Mouse (Mus musculus): ENCODE measurements at regions not wholly inside any gene's neighbourhood (a gene's known extent, or its start where the extent isn't known, plus 50 kb on each side); places are given as distances from the start of the nearest gene placed in this dataset.

DNA sequence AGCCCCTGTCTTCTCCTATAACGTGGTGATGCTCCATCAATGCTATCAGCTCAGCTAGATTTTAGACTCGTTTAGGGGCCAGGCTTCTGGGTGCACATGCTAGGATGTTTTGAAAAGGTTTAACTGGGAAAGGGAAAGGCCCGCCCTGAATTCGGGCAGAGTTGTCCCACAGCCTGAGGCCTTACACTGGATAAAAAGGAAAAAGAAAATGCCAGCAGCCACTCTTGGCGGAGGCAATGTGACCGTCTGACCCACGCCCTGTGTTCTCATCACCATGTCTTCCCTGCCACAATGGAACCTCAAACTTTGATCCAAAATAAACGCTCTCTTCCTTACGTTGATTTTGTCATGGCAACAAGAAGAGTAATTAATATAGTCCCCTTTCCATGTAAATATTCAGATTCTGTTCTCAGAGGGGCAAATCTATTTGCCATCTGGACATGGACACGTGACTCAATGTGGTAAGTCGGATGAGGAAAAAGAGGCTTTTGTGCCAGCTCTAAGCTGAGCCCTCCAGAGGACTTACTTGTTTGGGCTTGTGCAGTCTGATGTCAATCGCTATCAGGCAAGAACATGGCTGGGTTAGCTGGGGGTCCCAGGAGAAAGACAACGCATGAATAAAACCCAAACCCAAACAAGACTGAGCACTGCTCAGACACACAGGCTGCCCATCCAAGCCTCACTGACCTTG lies 253.4 kb upstream of the Hnrnpa3 start:
- in situ Hi-C loops (cut with MboI, MseI) = no loop called here

DNA sequence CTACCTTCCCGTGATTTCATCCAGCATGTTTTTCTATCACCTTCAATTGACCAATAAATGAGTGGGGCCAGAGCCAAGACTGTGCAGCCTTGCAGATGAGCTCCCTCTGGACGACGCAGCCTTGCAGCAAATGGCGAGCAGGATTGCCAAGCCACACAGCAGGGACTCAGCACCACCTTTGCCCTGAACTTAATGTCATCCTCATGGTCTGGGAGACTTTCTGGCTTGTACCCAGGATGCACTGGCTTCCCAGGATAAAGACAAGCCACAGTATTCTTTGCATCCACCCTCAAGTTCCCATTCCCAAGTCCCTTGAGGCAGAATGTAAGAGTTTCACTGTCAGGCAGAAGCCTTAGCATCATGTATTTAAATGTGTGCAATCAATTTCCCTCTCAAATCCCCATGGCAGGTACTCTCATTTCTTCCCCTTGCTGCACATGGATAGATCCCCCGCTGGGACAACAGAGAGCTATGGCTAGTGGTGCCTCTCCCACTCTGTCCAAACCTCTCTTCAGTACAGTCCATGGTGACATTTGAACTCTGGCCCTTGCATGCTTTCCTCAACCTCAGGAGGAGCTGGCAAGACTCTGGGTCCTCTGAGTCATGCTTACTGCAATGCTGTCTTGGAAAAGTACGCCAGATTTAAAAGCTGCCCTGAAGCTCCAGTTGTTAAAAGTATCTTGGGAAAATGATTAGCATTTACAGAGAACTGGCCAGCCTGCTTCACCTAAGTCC lies 252.2 kb upstream of the Hnrnpa3 start:
- in situ Hi-C loops (cut with MboI, MseI) = no loop called here

DNA sequence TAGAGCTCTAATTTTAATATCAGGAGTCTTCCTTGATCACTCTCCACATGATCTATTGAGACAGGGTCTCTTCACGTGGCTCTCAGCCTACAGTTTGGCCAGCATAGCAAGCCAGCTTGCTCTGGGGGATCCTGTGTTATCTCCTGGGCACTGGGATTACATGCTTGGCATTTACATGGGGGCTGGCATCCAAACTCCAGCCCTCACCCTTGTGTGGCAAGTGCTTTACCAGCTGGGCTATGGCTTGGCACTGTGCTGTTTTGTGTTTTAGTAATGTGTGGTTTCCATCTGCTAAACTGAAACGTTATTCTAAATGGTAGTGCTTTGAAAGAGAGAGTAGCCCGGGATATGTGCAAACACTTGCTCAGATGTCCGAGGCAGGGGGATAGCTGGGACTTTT lies 251.5 kb upstream of the Hnrnpa3 start:
- in situ Hi-C loops (cut with MboI, MseI) = no loop called here

DNA sequence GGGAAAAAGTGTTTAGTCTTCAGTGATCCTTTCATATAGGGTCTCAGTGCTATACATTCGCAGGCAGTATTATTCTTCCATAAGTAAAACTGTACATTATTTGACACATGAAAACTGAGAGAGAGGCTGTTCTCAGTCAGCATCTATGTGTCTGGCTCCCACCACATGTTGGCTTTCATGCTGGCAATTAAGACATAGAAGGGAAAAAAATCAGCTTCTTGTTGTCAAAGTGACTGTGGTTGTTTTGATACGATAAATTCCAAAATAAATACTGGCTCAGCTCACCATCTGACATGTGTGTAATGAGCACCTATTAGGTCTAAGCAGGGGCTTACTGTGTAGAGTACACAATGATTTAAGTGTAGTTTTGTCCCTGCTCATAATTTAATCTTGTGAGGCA lies 251.0 kb upstream of the Hnrnpa3 start:
- in situ Hi-C loops (cut with MboI, MseI) = no loop called here

- in situ Hi-C loops (cut with MboI, MseI) = no loop called here
Observed at GRCm38 (mm10) chr2:75409806-75410205, 249.3 kb upstream of the Hnrnpa3 start.

DNA sequence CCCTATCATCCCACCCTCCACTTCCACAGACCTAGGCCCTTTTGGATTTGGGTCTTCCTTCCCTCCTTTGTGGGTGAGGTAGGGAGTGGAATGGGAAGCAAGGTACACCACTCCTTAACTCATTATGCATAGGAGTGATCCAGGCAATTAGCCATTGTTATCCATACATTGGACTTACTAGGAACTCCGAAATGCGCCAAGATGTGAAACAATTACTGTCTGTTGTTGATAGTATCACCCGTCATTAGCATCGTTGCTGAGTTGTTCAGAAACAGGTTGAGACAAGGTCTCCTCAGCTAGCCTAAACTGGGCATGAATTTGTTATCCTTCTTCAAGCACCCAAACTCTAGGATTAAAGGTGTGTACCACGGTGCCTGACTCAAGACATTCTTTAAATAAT lies 246.3 kb upstream of the Hnrnpa3 start:
- in situ Hi-C loops (cut with MboI, MseI) = no loop called here

DNA sequence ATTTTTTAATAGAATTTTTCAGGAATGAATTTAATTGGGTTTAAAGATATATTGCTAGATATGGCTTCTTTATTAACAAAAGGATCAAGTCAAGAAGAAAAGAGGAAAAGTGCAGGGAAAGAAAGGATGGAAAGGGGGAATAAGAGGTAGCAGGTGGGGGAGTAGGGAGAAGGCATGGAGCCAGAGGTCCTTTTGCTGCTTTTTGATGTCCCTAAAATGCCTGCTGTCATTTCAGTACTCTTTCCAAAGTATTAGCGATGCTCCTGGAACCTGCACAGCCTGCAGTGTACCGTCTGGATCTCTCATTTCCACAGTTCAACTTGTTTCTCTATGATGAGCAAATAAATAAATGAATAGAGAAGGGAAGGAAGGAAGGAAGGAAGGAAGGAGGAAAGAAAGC lies 240.4 kb upstream of the Hnrnpa3 start:
- in situ Hi-C loops (cut with MboI, MseI) = no loop called here

DNA sequence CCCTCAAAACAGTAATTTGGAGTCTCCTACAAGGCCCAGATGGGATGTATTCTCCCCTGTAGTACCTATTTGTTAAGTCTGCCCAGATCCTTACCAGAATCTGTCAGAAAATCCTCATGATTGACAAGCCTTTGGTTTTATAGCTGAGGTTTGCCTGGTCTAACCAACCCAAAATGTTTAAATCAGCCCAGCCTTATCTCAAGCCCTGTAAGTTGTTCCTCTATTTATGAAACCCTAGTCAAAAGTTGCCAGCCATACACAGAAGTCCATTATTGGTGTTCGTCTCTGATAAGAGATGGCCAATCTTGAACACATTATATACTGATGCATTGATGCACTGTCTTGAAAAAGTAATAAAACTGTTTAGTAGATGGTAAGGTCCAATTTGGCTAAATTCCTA lies 239.9 kb upstream of the Hnrnpa3 start:
- in situ Hi-C loops (cut with MboI, MseI) = no loop called here

DNA sequence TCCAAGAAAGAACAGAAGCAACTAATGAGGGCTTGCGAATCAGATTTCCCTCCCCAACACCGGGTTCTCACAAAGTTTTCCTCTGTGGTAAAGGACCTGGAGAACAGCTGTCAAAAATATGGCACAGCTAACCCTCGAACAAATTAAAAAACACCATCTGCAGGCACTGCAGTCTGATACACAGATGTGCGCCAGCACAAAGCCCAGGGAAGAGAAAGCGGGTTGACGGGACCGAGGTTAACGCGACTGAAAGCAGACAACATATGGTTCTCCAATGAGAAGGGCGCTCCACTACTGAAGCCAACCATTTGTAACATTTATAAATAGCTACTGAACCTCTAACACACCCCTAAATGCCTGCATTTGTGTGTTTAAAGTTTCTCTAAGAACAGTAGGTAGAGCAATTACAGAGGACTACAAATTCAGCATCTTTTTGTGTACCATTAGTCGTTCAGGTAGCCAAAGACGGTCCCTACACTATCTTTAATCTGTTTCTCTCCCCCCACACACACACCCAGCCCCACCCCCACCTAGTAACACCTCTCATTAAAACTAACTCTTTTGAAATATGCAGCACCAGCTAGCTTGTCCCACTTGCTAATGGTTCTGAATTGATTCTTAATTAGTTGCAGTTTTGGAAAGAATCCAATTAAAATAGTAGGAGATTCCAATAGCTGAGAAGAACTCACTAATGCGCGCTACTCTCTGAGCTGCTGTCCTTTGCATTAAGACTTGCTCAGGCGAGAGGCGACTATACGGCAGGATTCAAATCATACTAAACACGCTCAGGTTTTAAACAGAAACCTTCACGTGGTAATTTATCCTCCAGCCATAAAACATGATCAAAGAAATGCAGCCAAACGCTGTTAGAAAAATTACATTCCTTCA lies 236.0 kb upstream of the Hnrnpa3 start:
- in situ Hi-C loops (cut with MboI, MseI) = no loop called here

- in situ Hi-C loops (cut with MboI, MseI) = no loop called here
Observed at GRCm38 (mm10) chr2:75423872-75424271, 235.2 kb upstream of the Hnrnpa3 start.

- in situ Hi-C loops (cut with MboI, MseI) = no loop called here
Observed at GRCm38 (mm10) chr2:75424363-75424762, 234.7 kb upstream of the Hnrnpa3 start.

DNA sequence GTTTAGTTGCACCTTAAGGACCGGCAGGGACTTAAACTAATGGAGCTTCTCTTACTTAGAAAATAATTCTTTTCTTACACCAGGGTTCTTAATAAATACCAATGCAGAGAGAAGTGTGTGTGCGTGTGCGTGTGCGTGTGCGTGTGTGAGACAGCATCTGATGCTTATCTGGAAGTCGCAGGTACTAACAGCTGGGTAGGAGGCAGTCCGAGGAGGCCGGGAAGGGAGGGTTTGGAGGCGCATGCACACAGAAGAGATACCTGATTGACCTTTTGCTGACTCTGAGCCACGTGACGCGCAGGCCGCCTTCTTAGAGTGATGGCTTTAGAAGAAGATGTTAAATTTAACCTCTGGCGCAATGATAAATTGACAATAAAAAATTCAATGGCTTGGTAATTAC lies 234.2 kb upstream of the Hnrnpa3 start:
- in situ Hi-C loops (cut with MboI, MseI) = no loop called here

DNA sequence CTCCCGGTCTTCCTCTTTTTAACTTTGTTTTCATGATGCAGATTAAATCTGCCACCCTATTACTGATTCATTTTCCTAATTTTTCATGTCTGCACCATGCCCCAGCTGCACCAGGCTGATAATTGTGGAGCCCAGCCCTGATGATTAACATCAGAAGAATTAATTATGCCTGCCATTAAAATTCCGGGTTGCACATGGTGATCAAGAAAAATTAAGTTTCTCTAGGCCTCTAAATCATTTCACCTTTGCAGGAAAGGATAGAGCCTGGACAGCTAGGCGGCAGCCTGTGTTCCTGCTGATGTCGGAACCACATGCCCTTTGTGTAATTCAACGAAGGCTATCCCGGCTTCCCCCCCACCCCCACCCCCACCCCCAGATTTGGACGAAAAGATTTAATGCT lies 233.7 kb upstream of the Hnrnpa3 start:
- in situ Hi-C loops (cut with MboI, MseI) = no loop called here

DNA sequence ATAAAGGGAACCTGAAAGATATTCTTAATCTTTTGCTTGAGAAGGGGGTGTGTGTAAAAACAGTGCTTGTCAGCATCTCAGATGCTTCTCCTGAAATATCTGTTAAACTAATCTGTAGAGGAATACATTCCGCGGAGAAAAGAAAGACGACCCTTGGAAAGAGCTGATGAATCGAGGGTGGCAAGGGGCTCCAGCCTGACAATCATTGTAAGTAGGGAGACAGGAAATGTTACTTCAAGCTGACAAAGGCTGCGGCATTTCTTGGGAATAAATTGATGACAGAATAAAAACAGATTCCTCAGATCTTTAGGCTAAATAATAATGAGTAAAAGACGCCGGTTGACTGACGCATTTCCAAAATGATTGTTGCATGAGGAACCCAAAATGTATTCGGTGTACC lies 233.3 kb upstream of the Hnrnpa3 start:
- in situ Hi-C loops (cut with MboI, MseI) = no loop called here

- in situ Hi-C loops (cut with MboI, MseI) = no loop called here
Observed at GRCm38 (mm10) chr2:75427936-75428458, 231.1 kb upstream of the Hnrnpa3 start.

DNA sequence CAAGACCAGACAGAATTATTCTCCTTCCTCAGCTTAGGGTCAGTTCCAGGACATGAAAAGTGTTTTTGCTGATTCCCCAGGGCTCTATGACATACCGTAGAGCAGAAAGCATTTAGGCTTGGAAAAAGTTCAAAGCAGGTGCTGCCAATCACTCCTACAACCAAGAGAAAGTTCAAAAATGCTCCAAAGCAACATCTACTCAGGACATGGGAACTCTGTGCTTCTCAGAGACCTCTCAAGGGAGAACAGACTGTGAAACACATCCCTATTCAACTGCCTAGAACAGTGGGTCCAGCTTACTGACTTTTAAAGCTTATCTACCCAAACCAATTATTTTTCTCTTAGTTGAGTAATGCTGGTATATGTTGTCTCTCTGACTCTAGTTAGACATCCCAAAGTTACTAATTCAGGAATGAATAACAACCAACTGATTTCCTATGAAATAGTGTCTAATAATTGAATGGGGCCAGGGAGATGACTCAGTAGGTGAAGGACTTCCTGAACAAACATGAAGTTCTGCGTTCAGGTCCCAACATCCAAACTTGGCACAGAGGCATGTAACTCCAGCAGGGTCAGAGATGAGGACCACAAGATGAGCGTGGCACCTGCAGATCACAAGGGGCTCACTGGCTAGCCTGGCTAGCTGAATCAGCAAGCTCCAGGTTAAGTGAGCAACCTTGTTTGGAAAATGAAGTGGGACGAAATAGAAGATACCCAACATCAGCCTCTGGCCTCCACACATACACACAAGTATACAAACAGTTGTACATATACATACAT lies 228.7 kb upstream of the Hnrnpa3 start:
- in situ Hi-C loops (cut with MboI, MseI) = no loop called here

DNA sequence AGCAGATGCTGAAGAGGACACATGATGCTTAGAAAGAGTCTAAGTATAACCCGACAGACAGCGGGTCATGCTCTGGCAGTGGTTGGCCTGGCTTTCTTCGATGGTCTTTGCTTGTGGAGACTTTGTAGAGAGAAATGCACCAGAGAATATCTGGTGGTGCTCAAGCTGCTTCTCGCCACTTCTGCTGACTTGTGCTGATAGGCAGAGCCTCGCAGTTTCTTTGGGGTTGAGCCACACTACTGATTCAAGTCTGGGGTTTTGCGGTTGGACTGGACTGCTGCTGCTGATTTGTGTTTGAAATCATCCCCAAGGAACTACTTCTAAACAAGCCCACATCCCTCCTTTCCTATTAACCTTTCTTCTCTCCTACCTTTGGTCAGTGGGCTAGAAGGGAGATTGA lies 227.1 kb upstream of the Hnrnpa3 start:
- in situ Hi-C loops (cut with MboI, MseI) = no loop called here

- in situ Hi-C loops (cut with MboI, MseI) = no loop called here
Observed at GRCm38 (mm10) chr2:75434521-75434920, 224.5 kb upstream of the Hnrnpa3 start.

DNA sequence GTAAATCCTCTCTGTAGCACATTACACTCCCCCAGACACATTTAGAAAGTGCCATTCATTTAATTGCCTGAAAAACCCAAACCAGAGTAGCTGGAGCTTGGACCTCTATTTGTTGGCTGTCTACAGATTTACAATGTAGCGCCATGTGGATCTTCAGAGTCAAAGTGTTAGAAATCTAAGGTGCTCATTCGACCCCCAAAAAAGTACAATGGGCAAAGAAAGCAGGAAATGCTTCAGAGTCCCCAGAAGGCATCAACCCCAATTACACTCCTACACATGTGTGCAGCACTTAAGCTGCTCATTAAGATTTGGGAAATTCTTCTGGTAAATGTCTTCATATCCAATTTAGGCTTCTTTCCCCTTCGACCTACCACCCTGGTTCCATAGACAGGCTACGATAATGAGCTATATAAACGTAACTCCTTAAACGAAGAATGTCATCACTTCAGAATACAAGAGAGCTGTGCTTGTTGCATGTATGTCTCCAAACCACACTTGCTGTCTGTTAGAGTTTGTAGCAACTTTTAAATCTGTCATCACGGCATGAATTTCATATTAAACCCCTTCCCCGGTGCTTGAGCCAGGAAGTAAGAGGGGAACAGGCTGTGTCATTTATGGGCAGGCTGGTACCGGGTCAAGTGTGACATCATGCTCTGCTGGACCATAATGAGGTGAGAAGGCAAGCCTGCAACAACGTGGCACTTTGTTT lies 219.4 kb upstream of the Hnrnpa3 start:
- in situ Hi-C loops (cut with MboI, MseI) = no loop called here

DNA sequence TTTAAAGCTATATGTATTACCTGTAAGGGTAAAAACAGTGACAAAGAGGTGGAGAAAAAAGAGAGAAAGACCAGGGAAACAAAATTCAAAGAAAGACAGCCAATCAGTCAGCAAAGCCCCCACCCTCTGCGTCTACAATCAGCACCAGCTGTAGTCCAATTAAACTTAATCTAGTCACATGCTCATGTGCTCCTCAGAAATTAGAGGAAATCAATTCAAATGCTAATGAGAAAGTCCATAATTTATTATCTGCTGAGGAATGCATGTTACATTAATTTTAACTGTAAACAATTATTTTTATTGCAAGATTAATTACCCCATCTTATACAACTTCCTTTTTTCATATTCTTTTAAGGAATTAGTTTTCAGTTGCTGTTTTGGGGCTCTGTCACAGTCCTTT lies 216.4 kb upstream of the Hnrnpa3 start:
- in situ Hi-C loops (cut with MboI, MseI) = no loop called here

- in situ Hi-C loops (cut with MboI, MseI) = no loop called here
Observed at GRCm38 (mm10) chr2:75445189-75445588, 213.9 kb upstream of the Hnrnpa3 start.

All from T-helper 2 cell (primary cell).